Mouse (Mus musculus) lung, embryonic 14.5 days (tissue): Measurements from ENCODE around the gene Ppm1d. TPM values are rescaled to one million over a fixed set of nuclear protein-coding genes. Genes with fewer than 3 reads are reported as not detected.

Experiments
- ATAC-seq: fragments of 200-750 bp; cut with Nextera tagmentation; 2 replicates; pipeline ENCODE4 v1.8.0; 2017; ENCODE audit warnings: mild to moderate bottlenecking, moderate TSS enrichment, moderate library complexity; ENCODE audit not compliant: insufficient read depth
- DNase-seq: peaks from one replicate; pipeline ENCODE4 v3.0.0-alpha.2; 2015
- H3K27ac ChIP-seq: fragments of 300-500 bp; sonication (generic); 2 replicates; pipeline ENCODE4 v1.5.1; 2014; ENCODE audit warnings: low read depth, mild to moderate bottlenecking, moderate library complexity
- H3K27me3 ChIP-seq: fragments of 300-500 bp; sonication (generic); 2 replicates; pipeline ENCODE4 v1.6.1; 2014; ENCODE audit warnings: low read length, control low read depth; ENCODE audit not compliant: insufficient read depth
- H3K36me3 ChIP-seq: fragments of 300-500 bp; sonication (generic); 2 replicates; pipeline ENCODE4 v1.6.1; 2014; ENCODE audit warnings: control low read depth; ENCODE audit not compliant: insufficient read depth
- H3K4me1 ChIP-seq: fragments of 300-500 bp; sonication (generic); 2 replicates; pipeline ENCODE4 v1.6.1; 2014; ENCODE audit warnings: antibody characterized with exemption, control low read depth; ENCODE audit not compliant: insufficient read depth
- H3K4me2 ChIP-seq: fragments of 300-500 bp; sonication (generic); 2 replicates; pipeline ENCODE4 v1.6.1; 2014; ENCODE audit warnings: mild to moderate bottlenecking
- H3K4me3 ChIP-seq: fragments of 300-500 bp; sonication (generic); 2 replicates; pipeline ENCODE4 v1.5.1; 2014; ENCODE audit warnings: low read depth, low read length
- H3K9ac ChIP-seq: fragments of 300-500 bp; sonication (generic); 2 replicates; pipeline ENCODE4 v1.6.1; 2014
- H3K9me3 ChIP-seq: fragments of 300-500 bp; sonication (generic); 2 replicates; pipeline ENCODE4 v1.6.1; 2016; ENCODE audit warnings: low read depth, low read length, control low read depth
- CTCF ChIP-seq: IDR thresholded peaks from 2 replicates; pipeline ENCODE4 v1.5.1; 2016; ENCODE audit warnings: antibody characterized with exemption, low read depth
- WGBS: fragments of 180-500 bp; shearing (Covaris S2); extraction: QIAGEN DNeasy Blood & Tissue Kit; methylation state at CpG from one replicate; pipeline ENCODE4 v1.1.7; 2014; 5-methylcytosine and 5-hydroxymethylcytosine counted together
- polyA plus RNA-seq: library from polyadenylated mRNA; unstranded; fragments of >200 nt; fragmentation: Nextera tagmentation; extraction: Ambion mirVana; gene quantifications from 2 replicates; pipeline ENCODE4 v1.2.1, GENCODE M21; 2014

Ppm1d gene
- polyA plus RNA-seq, 1 experiment from 2014 or later, result 23.1 TPM

DNA sequence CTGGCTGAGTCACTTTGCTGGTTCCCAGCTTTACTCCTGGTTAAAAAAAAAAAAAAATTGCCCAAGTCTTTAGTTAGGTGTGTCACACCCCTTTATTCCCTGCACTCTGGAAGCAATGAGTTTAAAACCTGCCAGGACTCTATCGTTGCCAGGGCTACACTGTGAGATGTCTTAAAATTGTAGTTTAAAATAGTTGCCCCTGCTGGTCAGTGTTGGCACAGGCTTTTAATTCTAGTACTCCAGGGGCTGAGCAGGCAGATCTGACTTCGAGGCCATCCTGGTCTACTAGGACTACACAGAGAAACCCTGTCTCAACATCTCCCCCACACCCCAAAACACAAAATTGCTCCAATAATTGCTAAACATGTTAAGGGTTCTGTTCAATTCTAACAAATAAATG lies 2.2 kb upstream of the Ppm1d start:
- no peak for TF ChIP-seq CTCF
- DNase-seq (peak; percentile 7), ATAC-seq (no peak)
- no peak overlapping the region for H3K4me3 ChIP-seq
- H3K4me1 ChIP-seq, result 0 out of 2 replicates have a peak, but pooled peaks cover 3% of the 10 kb centered on the region
- no peaks in the 10 kb centered on the region for H3K27me3 ChIP-seq
- no peak overlapping the region for H3K9ac ChIP-seq
- no peak overlapping the region for H3K4me2 ChIP-seq
- 77% methylated on average over 2 of the region's 2 CpGs for WGBS
- no peaks in the 10 kb centered on the region for H3K36me3 ChIP-seq
- H3K27ac ChIP-seq, result no peak overlapping the region
- no peaks in the 10 kb centered on the region for H3K9me3 ChIP-seq

DNA sequence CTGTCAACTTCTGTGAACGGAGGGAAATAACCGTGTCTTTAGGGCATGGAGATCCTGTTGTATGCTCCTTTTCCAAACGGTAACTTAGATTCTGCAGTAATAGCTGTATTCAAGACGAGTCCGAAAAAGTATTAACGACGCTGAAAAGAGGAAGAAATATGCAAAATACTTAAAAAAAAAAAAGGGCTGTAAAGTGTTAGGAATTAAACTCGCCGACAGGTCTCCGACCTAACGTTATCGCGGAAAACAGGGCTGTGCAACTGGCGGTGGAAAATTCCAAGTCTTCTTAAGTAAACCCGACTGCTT lies 684 bp upstream of the Ppm1d start:
- Histone ChIP-seq H3K4me1 (0 out of 2 replicates have a peak, but pooled peaks cover 3% of the 10 kb centered on the region), H3K9me3 (no peaks in the 10 kb centered on the region), H3K27ac (peak overlapping the region; percentile 94), H3K36me3 (peaks cover 11% of the 10 kb centered on the region; the same call in 1 of the 2 replicates), H3K4me3 (peak overlapping the region; percentile 96), H3K4me2 (peak overlapping the region; percentile 93), H3K9ac (peak overlapping the region; percentile 77), H3K27me3 (no peaks in the 10 kb centered on the region)
- DNase-seq, result no peak
- no peak for ATAC-seq
- no peak for TF ChIP-seq CTCF
- 1% methylated on average over 15 of the region's 15 CpGs for WGBS

DNA sequence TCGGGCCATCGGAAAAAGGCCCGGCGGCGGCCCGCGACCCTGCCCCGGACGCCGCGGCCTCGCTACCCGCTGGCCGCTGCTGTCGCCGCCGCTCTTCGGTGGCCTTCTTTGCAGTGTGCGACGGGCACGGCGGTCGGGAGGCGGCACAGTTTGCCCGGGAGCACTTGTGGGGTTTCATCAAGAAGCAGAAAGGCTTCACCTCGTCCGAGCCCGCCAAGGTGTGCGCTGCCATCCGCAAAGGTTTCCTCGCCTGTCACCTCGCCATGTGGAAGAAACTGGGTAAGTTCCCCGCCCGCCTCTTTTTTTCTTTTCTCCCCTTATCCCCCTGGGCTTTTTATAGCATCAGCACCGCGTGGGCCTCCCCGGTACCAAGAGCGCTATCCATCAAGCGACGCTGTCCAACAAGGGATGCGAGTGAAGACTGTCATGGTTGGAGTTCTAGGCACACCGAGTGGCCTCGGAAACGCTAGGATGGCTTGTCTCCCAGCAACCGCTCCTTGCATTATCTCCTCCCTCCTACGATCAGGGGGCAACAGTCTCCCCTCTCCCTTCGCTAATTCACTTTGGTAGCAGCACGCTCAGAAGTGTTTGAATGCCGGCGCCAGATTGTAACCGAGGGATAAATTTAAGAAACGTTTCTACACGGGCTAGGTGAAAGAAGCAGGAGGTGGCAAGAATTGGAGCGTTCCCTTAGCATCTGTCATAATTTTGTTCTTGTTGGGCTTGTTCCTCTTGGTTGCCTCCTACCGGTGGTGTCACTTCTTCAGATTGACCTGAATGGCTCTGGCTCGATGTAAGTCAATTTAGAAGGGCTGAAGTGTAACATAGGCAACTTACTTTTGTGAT lies 824 bp downstream of the Ppm1d start:
- ATAC-seq, result peak; percentile 21; the same call in 1 of the 2 replicates
- TF ChIP-seq CTCF, result peak; percentile 62
- H3K27me3 ChIP-seq, result no peaks in the 10 kb centered on the region
- DNase-seq, result peak; percentile 74
- peak overlapping the region; percentile 90 for H3K9ac ChIP-seq
- peak overlapping the region; percentile 96 for H3K4me3 ChIP-seq
- H3K27ac ChIP-seq, result peak overlapping the region; percentile 94
- H3K4me2 ChIP-seq, result peak overlapping the region; percentile 68
- no peaks in the 10 kb centered on the region for H3K9me3 ChIP-seq
- H3K36me3 ChIP-seq, result peaks cover 12% of the 10 kb centered on the region; the same call in 1 of the 2 replicates
- H3K4me1 ChIP-seq, result 0 out of 2 replicates have a peak, but pooled peaks cover 3% of the 10 kb centered on the region
- under 1% methylated on average over 54 of the region's 56 CpGs for WGBS

DNA sequence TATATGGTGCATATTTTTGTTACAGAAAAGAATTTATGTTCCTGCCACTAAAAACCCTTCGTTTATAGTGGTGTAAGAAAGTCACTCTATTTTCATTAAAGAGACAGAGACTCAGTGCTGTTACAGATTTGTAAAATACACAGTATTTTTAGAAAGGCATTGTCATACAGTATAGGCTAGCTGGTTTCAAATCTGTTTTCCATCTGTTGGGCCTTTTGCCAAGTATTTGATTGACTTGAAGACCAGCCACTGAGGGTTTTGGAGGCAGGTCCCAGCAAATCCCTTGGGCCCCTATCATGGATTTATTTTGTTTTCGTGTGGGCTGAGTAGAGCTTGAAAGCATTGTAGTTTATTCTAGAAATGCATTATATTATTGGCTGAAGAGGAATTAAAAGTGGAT lies 1.8 kb downstream of the Ppm1d start:
- Histone ChIP-seq H3K4me1 (0 out of 2 replicates have a peak, but pooled peaks cover 3% of the 10 kb centered on the region), H3K36me3 (peaks cover 12% of the 10 kb centered on the region; the same call in 1 of the 2 replicates), H3K27ac (no peak overlapping the region), H3K4me2 (peak overlapping the region; percentile 68), H3K9me3 (no peaks in the 10 kb centered on the region), H3K9ac (peak overlapping the region; percentile 90; the same call in 1 of the 2 replicates), H3K27me3 (no peaks in the 10 kb centered on the region), H3K4me3 (peak overlapping the region; percentile 96)
- WGBS, result 15% methylated on average over 2 of the region's 2 CpGs
- ATAC-seq (peak; percentile 16; the same call in 1 of the 2 replicates), DNase-seq (peak; percentile 96)
- TF ChIP-seq CTCF, result no peak

DNA sequence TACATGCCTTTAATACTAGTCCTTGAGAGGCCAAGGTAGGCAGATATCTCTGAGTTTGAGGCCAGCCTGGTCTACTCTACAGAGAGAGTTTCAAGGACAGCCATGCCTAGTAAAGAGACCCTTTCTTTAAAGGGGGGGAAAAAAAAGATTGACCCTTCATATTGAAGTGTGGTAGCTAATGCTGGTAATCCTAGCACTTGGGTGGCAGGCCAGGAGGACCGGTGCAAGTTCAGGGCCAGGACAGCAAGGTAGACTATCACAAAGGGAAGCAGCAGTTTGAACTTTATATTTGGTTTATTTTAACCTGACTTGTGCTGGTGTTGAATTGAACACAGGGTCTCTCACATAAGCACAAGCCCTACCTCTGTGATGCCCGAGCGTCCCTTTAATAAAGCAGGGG lies 2.3 kb downstream of the Ppm1d start:
- no peak for ATAC-seq
- Histone ChIP-seq H3K9ac (no peak overlapping the region), H3K4me2 (peak overlapping the region; percentile 68), H3K36me3 (peaks cover 12% of the 10 kb centered on the region; the same call in 1 of the 2 replicates), H3K9me3 (no peaks in the 10 kb centered on the region), H3K4me1 (0 out of 2 replicates have a peak, but pooled peaks cover 3% of the 10 kb centered on the region), H3K4me3 (peak overlapping the region; percentile 96), H3K27ac (no peak overlapping the region), H3K27me3 (no peaks in the 10 kb centered on the region)
- no peak for DNase-seq
- no peak for TF ChIP-seq CTCF
- WGBS, result 81% methylated on average over 3 of the region's 3 CpGs

DNA sequence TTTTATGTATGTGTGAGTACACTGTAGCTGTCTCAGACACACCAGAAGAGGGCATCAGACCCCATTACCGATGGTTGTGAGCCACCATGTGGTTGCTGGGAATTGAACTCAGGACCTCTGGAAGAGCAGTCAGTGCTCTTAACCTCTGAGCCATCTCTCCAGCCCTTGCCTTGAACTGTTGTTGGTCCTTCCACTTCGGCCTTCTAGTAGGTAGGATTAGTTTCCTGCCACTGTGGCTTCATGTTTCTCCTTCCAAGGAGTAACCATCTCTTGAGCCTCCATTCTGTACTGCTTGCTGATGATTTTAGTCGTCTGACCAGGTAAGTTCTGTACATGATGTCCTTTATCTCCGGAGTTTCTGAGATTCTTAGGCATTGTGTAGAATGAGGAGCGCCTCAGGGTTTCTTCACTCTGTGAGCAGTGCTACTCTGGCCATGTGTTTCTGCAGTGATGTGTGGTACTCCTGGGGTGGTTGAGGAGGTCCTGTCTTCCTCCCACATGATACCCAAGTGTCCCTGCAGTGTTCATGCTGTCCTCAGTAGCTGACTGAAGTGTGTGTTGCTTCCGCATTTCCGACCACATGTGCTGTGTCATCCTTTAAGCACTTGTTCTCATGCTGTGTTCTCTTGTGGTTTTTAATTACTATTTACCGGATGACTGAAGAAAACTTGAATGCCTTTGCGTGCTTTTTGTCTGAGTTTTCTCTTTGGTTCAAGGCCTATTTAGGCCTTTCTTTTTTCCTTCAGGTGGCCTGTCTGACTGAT lies 12.7 kb downstream of the Ppm1d start:
- no peak overlapping the region for H3K9ac ChIP-seq
- DNase-seq (no peak), ATAC-seq (no peak)
- 0 out of 2 replicates have a peak, but pooled peaks cover 13% of the 10 kb centered on the region for H3K36me3 ChIP-seq
- H3K9me3 ChIP-seq, result no peaks in the 10 kb centered on the region
- no peak overlapping the region for H3K4me2 ChIP-seq
- no peaks in the 10 kb centered on the region for H3K4me1 ChIP-seq
- no peak for TF ChIP-seq CTCF
- H3K27ac ChIP-seq, result no peak overlapping the region
- H3K4me3 ChIP-seq, result no peak overlapping the region
- no peaks in the 10 kb centered on the region for H3K27me3 ChIP-seq
- WGBS, result 87% methylated on average over 9 of the region's 9 CpGs

DNA sequence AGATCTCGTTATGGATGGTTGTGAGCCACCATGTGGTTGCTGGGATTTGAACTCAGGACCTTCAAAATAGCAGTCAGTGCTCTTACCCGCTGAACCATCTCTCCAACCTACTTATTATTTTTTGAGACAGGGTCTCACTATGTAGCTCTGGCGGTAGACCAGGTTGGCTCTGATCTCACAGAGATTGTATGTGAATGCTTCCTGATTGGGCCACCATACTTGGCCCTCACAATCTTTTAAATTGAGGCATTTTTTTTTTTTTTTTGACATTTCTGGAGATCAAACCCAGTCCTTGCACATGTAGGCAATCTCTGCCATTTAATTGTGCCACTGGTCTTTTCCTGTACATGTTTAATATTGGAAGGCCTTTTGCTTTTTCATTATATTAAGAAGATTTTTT lies 17.7 kb downstream of the Ppm1d start:
- Histone ChIP-seq H3K27me3 (no peaks in the 10 kb centered on the region), H3K4me2 (no peak overlapping the region), H3K36me3 (peaks cover 35% of the 10 kb centered on the region), H3K9ac (no peak overlapping the region), H3K9me3 (no peaks in the 10 kb centered on the region), H3K4me3 (no peak overlapping the region), H3K27ac (no peak overlapping the region), H3K4me1 (no peaks in the 10 kb centered on the region)
- ATAC-seq (no peak), DNase-seq (no peak)
- WGBS, result 88% methylated on average over 3 of the region's 3 CpGs
- no peak for TF ChIP-seq CTCF
